Mouse (Mus musculus): ENCODE measurements around the gene Dlg1.

Dlg1 gene

GRCm38 (mm10) chr16:31737081-31737480 is 73.8 kb downstream of the Dlg1 start:
- DNase-seq (ENCODE audit: low read depth), result no peak

- no peak for DNase-seq (ENCODE audit: low read depth)
Measured at GRCm38 (mm10) chr16:31737761-31738160, 74.5 kb downstream of the Dlg1 start.

GRCm38 (mm10) chr16:31740271-31740670 is 77.0 kb downstream of the Dlg1 start:
- DNase-seq (ENCODE audit: low read depth), result no peak

- DNase-seq (ENCODE audit: low read depth), result no peak
Measured at GRCm38 (mm10) chr16:31740704-31741103, 77.5 kb downstream of the Dlg1 start.

DNA sequence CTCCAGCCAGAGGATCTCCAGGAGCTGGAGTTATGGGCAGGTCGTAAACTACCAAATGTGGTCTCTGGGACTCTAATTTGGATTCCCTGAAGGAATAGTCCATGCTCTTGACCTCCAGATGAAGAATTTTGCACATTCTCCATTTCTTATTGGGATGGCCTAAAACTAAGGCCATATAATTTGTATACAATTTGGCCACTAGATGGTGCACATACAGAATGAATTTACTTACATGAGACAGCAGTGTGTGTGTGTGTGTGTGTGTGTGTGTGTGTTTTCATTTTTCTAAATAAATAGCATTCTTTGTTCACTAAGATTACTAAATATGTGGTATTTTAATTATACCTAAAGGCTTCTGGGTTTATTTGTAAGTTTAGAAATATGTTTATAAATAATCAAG is 87.3 kb downstream of the Dlg1 start:
- DNase-seq (ENCODE audit: low read depth), result peak; percentile 83

- no peak for DNase-seq (ENCODE audit: low read depth)
Measured at GRCm38 (mm10) chr16:31754172-31755025, 91.2 kb downstream of the Dlg1 start.

GRCm38 (mm10) chr16:31755053-31755452 is 91.8 kb downstream of the Dlg1 start:
- peak; percentile 34 for DNase-seq (ENCODE audit: low read depth)

GRCm38 (mm10) chr16:31756436-31756835 is 93.2 kb downstream of the Dlg1 start:
- DNase-seq (ENCODE audit: low read depth), result no peak

DNA sequence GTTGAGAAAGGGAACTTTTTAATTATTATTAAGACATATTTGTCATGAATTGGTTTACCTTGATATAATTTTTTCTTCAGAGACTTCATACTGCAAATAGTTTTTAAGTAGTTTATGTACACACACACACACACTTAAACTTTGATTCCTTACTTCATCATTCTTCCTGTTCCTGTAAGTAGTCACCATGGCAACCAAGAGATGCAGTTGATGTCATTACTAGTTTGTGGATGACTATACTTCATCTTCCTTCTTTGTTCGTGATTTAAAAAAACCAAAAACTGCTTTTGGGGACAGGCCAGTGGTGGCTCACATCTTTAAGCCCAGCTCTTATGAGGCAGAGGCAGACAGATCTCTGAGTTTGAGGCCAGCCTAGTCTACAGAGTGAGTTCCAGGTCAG is 94.4 kb downstream of the Dlg1 start:
- DNase-seq (ENCODE audit: low read depth), result peak; percentile 26

GRCm38 (mm10) chr16:31759416-31759815 is 96.2 kb downstream of the Dlg1 start:
- DNase-seq (ENCODE audit: low read depth), result no peak

GRCm38 (mm10) chr16:31766298-31766697 is 103.1 kb downstream of the Dlg1 start:
- no peak for DNase-seq (ENCODE audit: low read depth)

GRCm38 (mm10) chr16:31766715-31767114 is 103.5 kb downstream of the Dlg1 start:
- DNase-seq (ENCODE audit: low read depth), result no peak

DNA sequence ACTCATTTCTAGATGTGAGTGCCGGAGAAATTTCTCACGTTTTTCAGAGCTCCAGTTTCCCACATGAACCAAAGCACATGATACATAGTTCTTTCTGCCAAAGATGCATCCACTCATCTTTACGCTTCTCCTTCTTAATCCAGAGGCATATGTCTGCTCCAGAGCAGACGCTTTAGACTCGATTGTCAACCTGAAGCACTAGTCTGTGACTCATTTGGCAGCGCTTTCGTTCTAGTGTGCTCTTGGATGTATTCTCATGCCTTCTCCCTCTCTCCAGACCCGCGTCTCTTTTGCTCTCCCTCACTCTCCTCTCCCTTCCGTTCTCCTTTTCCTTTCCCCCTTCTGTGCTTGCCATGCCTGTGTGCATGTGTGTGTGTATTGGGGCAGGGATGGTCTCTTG is 112.7 kb downstream of the Dlg1 start:
- no peak for DNase-seq (ENCODE audit: low read depth)

- no peak for DNase-seq (ENCODE audit: low read depth)
Measured at GRCm38 (mm10) chr16:31781015-31781414, 117.8 kb downstream of the Dlg1 start.

- DNase-seq (ENCODE audit: low read depth), result no peak
Measured at GRCm38 (mm10) chr16:31790056-31790455, 126.8 kb downstream of the Dlg1 start.

GRCm38 (mm10) chr16:31803644-31804043 is 140.4 kb downstream of the Dlg1 start:
- DNase-seq (ENCODE audit: low read depth), result peak; percentile 80

DNA sequence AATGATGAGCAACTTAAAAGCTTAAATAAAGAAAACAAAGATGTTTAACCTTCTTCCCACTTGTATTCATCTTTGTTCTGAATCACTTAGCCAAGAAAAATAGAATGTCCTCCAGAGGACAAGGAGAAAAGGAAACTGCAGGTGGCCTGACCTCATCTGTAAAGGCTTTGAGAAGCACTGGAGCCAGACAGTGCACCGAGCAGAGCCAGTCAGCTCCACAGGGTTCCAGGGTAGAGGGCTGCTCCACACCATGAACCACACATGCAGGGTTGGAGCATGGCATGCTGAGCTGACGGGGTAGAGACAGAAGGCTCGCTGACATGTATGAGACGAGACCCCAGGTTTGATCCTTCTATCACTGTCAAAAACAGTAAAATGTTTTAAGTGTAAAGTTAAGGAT is 162.8 kb downstream of the Dlg1 start:
- DNase-seq (ENCODE audit: low read depth), result no peak

DNA sequence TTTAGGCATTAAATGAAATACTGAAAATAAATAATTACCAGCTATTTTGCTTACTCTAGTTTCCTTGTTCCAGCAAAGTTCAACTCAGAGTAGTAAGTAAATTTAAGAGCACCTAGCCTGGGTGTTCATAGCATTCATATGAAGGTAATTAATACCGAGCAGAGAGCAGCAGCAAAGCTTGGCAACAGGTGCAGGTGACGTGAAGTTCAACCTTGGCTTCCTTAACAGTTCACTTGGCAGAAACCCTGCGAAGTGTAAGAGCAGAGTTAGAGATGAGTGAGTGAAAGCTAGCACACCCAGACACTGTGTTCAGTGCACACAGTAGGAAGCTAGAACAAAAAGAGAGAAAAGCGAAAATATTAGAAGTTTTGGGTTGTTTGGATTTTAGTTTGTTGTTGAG is 167.5 kb downstream of the Dlg1 start:
- DNase-seq (ENCODE audit: low read depth), result no peak

DNA sequence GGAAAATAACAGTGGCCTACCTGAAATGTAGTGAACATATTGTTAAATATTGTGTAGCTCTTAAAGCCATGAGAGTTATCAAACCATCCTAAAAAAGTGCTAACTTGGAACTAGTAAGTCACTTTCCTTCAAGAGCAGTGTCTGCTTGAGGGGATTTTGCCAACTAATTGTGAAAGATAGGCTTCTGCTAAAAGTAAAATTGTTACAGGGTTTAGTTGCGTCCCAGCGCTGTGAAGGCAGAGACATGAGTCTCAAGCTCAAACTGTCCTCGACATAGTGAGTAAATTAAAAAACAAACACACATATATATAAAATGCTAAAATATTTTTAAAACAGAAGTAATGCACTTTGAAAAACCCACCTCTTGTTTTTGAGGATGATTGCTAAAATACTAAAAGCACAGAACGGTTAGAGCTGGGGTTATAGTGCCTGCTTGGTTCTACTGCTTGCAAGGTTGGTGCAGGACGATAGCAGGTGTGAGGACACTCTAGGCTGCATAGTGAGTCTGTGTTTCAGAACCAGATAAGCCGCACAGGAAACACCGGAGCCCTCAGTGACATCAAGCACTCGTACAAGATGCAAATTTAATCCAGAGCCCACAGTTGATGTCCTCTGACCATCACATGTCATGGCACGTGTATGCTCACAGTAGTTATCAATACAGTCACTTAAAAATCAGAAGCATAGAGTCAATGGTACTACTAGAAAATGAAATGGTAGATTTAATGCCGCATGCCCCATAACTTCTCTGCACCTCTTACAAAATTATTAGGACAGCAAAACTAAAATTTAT is 169.6 kb downstream of the Dlg1 start:
- no peak for DNase-seq (ENCODE audit: low read depth)

GRCm38 (mm10) chr16:31834011-31834584 is 170.9 kb downstream of the Dlg1 start:
- peak; percentile 17 for DNase-seq (ENCODE audit: low read depth)

- DNase-seq (ENCODE audit: low read depth), result peak; percentile 46
Measured at GRCm38 (mm10) chr16:31834662-31835318, 171.5 kb downstream of the Dlg1 start.

- DNase-seq (ENCODE audit: low read depth), result no peak
Measured at GRCm38 (mm10) chr16:31837362-31837761, 174.1 kb downstream of the Dlg1 start.

Data from 416B (cell line).